Mouse (Mus musculus) lung, postnatal 4 days (tissue): ENCODE results near the gene Nrarp.

Source experiments
- DNase-seq, 2 experiments: peaks; one replicate each; pipeline ENCODE4 v3.0.0; 2021

Nrarp gene

DNA sequence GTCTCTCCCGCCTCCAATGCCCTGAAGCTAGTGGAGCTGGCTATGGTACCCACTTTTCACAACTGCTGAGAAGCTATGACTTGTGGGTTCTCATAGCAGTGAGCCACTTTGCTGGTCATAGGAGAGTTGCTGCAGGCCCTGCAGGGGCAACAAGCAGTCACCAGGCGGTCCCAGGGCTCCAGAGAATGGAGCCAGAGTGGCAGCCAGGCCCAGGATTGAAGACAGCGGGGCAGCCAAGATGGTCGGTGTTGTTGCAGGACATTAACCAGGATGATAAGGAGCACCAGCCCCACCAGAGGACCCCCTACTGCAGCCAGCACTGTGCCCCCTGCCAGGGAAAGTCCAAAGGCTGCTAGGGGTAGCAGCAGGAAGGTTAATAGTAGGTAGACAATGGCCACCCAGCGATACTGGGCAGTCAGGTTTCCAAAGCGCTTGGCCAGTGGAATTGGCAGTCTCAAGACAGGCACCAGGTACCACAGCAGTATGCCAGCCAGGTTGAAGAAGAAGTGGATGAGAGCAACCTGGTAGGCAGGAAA is 48.5 kb downstream of the Nrarp start:
- DNase-seq: no peak

DNA sequence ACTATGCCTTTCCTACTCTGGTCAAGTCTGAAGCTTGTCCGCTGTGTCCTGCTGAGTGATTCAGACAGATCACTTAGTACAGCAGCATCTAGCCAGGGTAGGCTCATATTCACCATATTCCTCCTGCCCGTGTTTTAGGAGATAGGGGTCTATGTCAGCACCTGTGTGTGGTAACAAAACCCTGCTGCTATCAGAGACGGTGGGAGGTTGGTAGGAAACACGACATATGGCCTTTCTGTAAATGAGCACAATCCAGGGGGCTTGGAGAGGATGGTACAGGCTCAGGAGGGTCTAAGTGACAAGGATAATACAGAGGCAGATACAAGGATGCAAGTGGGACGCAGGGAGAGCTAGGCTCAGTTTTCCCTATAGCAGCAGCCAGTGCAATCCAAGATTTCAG is 49.0 kb downstream of the Nrarp start:
- no peak for DNase-seq

DNA sequence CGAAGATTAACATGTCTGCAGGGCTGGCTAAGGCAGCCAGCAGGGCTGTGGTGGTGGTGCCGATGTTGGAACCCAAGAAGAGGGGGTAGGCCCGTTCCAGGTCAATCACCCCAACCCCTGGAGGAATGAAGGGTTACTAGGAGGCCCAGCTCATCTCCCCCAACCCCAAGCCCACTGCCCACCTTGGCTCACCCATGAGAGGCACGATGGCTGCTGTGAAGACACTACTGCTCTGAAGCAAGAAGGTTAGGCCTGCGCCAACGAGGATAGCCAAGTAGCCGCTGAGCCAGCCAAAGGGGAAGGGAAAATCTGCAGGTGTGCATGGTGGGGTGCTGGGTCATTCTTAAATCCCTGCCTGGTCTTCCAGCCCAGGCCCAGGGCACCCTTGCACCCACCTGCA is 50.0 kb downstream of the Nrarp start:
- DNase-seq: no peak

DNA sequence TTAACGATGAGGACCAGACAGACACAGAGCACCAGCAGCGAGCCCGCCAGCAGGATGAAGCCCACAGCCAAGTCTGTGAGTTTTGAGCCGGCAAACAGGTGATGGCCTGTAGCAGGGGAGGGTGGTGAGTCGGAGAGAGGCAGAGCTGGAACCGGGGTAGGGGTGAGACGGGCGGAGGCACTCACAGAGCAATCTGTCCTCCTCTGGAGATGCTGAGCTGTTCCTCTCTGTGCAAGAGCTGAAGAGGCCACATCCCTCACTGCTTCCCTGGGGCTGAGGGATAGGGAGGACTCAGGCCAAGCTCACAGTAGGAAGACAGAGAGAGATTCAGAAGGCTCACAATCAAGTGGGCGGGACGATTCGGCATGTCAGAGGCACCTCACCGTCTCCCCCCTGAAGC is 50.5 kb downstream of the Nrarp start:
- no peak for DNase-seq
